In genomic region chr12:80839631-80840030, GRCm38 (mm10) we compare ENCODE assay signal across 29 mouse cellular contexts. TPM values are rescaled to one million over a fixed set of nuclear protein-coding genes. Genes with fewer than 3 reads are reported as not detected.
DNase-seq lines count a peak whose midpoint lies in the region; ATAC-seq and TF ChIP-seq lines count a peak whose summit lies in the region.
"Had no signal": no experiment of that assay in that cellular context is flagged by ENCODE, and none has a peak within 500 bp of the region (broad histone marks: within the 10 kb centered on the region; RNA-seq: fewer than 3 reads in every experiment).

No protein-coding gene starts in this region.

- no peaks in the 10 kb centered on the region for H3K27me3 ChIP-seq in CH12.LX (replicated peaks)
- no peaks in the 10 kb centered on the region for H3K27me3 ChIP-seq in stomach, postnatal 0 days (ENCODE audit: control insufficient read depth, insufficient read depth, low read length)
- H3K27me3 ChIP-seq: embryonic facial prominence, embryonic 13.5 days; forebrain, embryonic 13.5 days; heart, embryonic 12.5 days; hindbrain, embryonic 15.5 days; intestine, embryonic 15.5 days; limb, embryonic 12.5 days; midbrain, embryonic 15.5 days had no signal

- no peak for TF ChIP-seq EP300 in CH12.LX (IDR thresholded peaks at IDR 0.05; ENCODE audit: low read length)
- no peak for TF ChIP-seq EP300 in stomach, postnatal 0 days (optimal IDR thresholded peaks at IDR 0.05)

- TF ChIP-seq CTCF in layer of hippocampus, adult 2 months (conservative IDR thresholded peaks at IDR 0.05), result no peak
- no peak for TF ChIP-seq CTCF in CH12.LX (conservative IDR thresholded peaks at IDR 0.05 in 1 of 2, IDR thresholded peaks at IDR 0.05 in 1 of 2; ENCODE audit: low read depth in 2 of 2, low read length in 2 of 2)
- no peak for TF ChIP-seq CTCF in stomach, postnatal 0 days (IDR thresholded peaks at IDR 0.05; ENCODE audit: low read depth)

- DNase-seq in layer of hippocampus, adult 2 months (ENCODE audit: low spot score in 2 of 2), result no peak
- no peak for DNase-seq in layer of hippocampus, adult 9-11 months
- peak; percentile 35 for DNase-seq in CH12.LX (ENCODE audit: extremely low read depth)
- no peak for DNase-seq in stomach, postnatal 0 days (ENCODE audit: low spot score)
- no peak for DNase-seq in gastrocnemius, adult 18-20 months (ENCODE audit: low spot score)
- DNase-seq: adrenal gland, postnatal 36 days; cerebellum, adult 9-10 months; gastrocnemius, postnatal 25 days; heart, adult 18-20 months; kidney, adult 8-10 months; kidney, postnatal 10 days; lung, postnatal 36 days; right cerebral cortex, postnatal 25 days; spleen, adult 18-20 months; thymus, adult 2 months; thymus, postnatal 4 days had no signal

- peaks cover 0 to 13% of the 10 kb centered on the region in 2 experiments for H3K36me3 ChIP-seq in CH12.LX (replicated peaks in 1 of 2; ENCODE audit: control insufficient read depth in 1 of 2, insufficient read depth in 1 of 2, low read length in 1 of 2)
- no peaks in the 10 kb centered on the region for H3K36me3 ChIP-seq in stomach, postnatal 0 days (ENCODE audit: control insufficient read depth, insufficient read depth, low read length)
- H3K36me3 ChIP-seq: embryonic facial prominence, embryonic 13.5 days; heart, embryonic 12.5 days; hindbrain, embryonic 15.5 days; intestine, embryonic 15.5 days; limb, embryonic 12.5 days; midbrain, embryonic 10.5 days; midbrain, embryonic 15.5 days had no signal

- in situ Hi-C loops in CH12.LX (cut with MboI; ENCODE audit: low pct_ligation_motif_present, low pct_unique_long_range_greater_than_20kb, low sequenced_read_pairs), result no loop called here

- dilution Hi-C loops in CH12.LX (cut with MboI; ENCODE audit: extremely low pct_ligation_motif_present, extremely low pct_unique_long_range_greater_than_20kb, low sequenced_read_pairs), result no loop called here

- peaks cover 9 to 43% of the 10 kb centered on the region in 2 experiments; a peak in 3 of 4 replicates for H3K4me1 ChIP-seq in CH12.LX (ENCODE audit: control insufficient read depth in 1 of 2, insufficient read depth in 2 of 2)
- H3K4me1 ChIP-seq in stomach, postnatal 0 days (replicated peaks; ENCODE audit: control insufficient read depth, insufficient read depth), result peaks cover 7% of the 10 kb centered on the region
- H3K4me1 ChIP-seq: midbrain, embryonic 15.5 days had no signal

- peak overlapping the region; percentile 46 for H3K27ac ChIP-seq in layer of hippocampus, adult 2 months
- H3K27ac ChIP-seq in CH12.LX (ENCODE audit: insufficient read depth, low read depth), result no peak overlapping the region
- no peak overlapping the region for H3K27ac ChIP-seq in stomach, postnatal 0 days (replicated peaks)
- H3K27ac ChIP-seq: embryonic facial prominence, embryonic 13.5 days; forebrain, embryonic 13.5 days; hindbrain, embryonic 15.5 days; intestine, embryonic 15.5 days; left cerebral cortex, adult 2 months; limb, embryonic 12.5 days; midbrain, embryonic 10.5 days; midbrain, embryonic 15.5 days had no signal

- H3K4me3 ChIP-seq in layer of hippocampus, adult 2 months, result no peak overlapping the region
- no peak overlapping the region for H3K4me3 ChIP-seq in CH12.LX (replicated peaks in 1 of 3; ENCODE audit: low read depth in 2 of 3, low read length in 2 of 3, poor library complexity in 1 of 3)
- no peak overlapping the region for H3K4me3 ChIP-seq in stomach, postnatal 0 days (ENCODE audit: low read depth, low read length)
- H3K4me3 ChIP-seq: embryonic facial prominence, embryonic 13.5 days; erythroblast, embryonic 14.5 days; forebrain, embryonic 13.5 days; heart, embryonic 12.5 days; hindbrain, embryonic 15.5 days; intestine, embryonic 15.5 days; left cerebral cortex, adult 2 months; limb, embryonic 12.5 days; midbrain, embryonic 10.5 days; midbrain, embryonic 15.5 days had no signal

- no peak for TF ChIP-seq POLR2A in CH12.LX (IDR thresholded peaks at IDR 0.05; ENCODE audit: low read depth, low read length)

- peak; percentile 56 for ATAC-seq in granulocyte monocyte progenitor cell, adult 5-6 weeks (replicated peaks; ENCODE audit: poor library complexity, severe bottlenecking)
- peak; percentile 54 for ATAC-seq in monocyte, adult 5-6 weeks (replicated peaks; ENCODE audit: insufficient number of reproducible peaks, low FRiP score, low TSS enrichment, poor library complexity, severe bottlenecking)
- ATAC-seq in stomach, postnatal 0 days (ENCODE audit: low FRiP score, low TSS enrichment), result no peak
- no peak for ATAC-seq in megakaryocyte-erythroid progenitor cell, adult 5-6 weeks (replicated peaks; ENCODE audit: low FRiP score, low TSS enrichment, poor library complexity, severe bottlenecking)
- ATAC-seq: forebrain, embryonic 13.5 days; intestine, embryonic 15.5 days; midbrain, embryonic 15.5 days had no signal

- H3K79me2 ChIP-seq in CH12.LX (replicated peaks; ENCODE audit: control insufficient read depth, extremely low read depth, insufficient read depth, poor library complexity, severe bottlenecking), result peaks cover 5% of the 10 kb centered on the region; the same call in 1 of the 2 replicates

- H3K4me2 ChIP-seq in CH12.LX (ENCODE audit: insufficient read depth, low read depth, poor library complexity, severe bottlenecking), result no peak overlapping the region
- H3K4me2 ChIP-seq in stomach, postnatal 0 days (replicated peaks; ENCODE audit: low read depth), result no peak overlapping the region
- H3K4me2 ChIP-seq: embryonic facial prominence, embryonic 13.5 days; forebrain, embryonic 13.5 days; heart, embryonic 12.5 days; hindbrain, embryonic 15.5 days; intestine, embryonic 15.5 days; limb, embryonic 12.5 days; midbrain, embryonic 15.5 days had no signal

- 52% methylated on average over 2 of the region's 2 CpGs for WGBS in stomach, postnatal 0 days

- H3K9ac ChIP-seq in CH12.LX (ENCODE audit: insufficient read depth, low read depth), result no peak overlapping the region
- no peak overlapping the region for H3K9ac ChIP-seq in stomach, postnatal 0 days (ENCODE audit: low read length)
- H3K9ac ChIP-seq: embryonic facial prominence, embryonic 13.5 days; forebrain, embryonic 13.5 days; heart, embryonic 12.5 days; hindbrain, embryonic 15.5 days; intestine, embryonic 15.5 days; limb, embryonic 12.5 days; midbrain, embryonic 15.5 days had no signal

- TF ChIP-seq RAD21 in CH12.LX (IDR thresholded peaks at IDR 0.05; ENCODE audit: low read depth, low read length), result no peak

- H3K9me3 ChIP-seq in CH12.LX (replicated peaks; ENCODE audit: low read length), result no peaks in the 10 kb centered on the region
- no peaks in the 10 kb centered on the region for H3K9me3 ChIP-seq in stomach, postnatal 0 days (ENCODE audit: control insufficient read depth, low read length)
- H3K9me3 ChIP-seq: embryonic facial prominence, embryonic 13.5 days; forebrain, embryonic 13.5 days; heart, embryonic 12.5 days; hindbrain, embryonic 15.5 days; intestine, embryonic 15.5 days; limb, embryonic 12.5 days; midbrain, embryonic 10.5 days; midbrain, embryonic 15.5 days had no signal

TF ChIP-seq in CH12.LX, 34 proteins besides CTCF, POLR2A, EP300 and RAD21:
- TF ChIP-seq ZNF384 (IDR thresholded peaks at IDR 0.05; ENCODE audit: low read depth, low read length) (peak; percentile 92), IRF4 (IDR thresholded peaks at IDR 0.05; ENCODE audit: low read depth, low read length) (no peak)

RNA-seq across cellular contexts. Expression of gene Susd6, which starts 49.3 kb away (rescaled TPM):
- total RNA-seq in layer of hippocampus, adult 2 months (2021), result 10 to 100 TPM; 71.6 to 72.1 TPM
- total RNA-seq in CH12.LX (2012; rRNA removed) (6.4 and 8.7 TPM in 2 replicates), CH12.LX (2014; rRNA removed) (5.6 and 7.8 TPM in 2 replicates)
- 9.5 and 11.0 TPM in 2 replicates for polyA plus RNA-seq in CH12.LX (2012; ENCODE audit: insufficient read length, low read depth)
- 21.7 and 22.0 TPM in 2 replicates for total RNA-seq in granulocyte monocyte progenitor cell, adult 5-6 weeks (2014; fragmentation: Nextera tagmentation)
- 14.0 and 16.4 TPM in 2 replicates for total RNA-seq in granulocyte monocyte progenitor cell, adult 5-6 weeks (2017)
- total RNA-seq in monocyte, adult 5-6 weeks (2017), result 49.0 to 81.1 TPM (median 52.5 TPM) in 3 replicates
- 12.3 and 12.9 TPM in 2 replicates for polyA plus RNA-seq in stomach, postnatal 0 days (2015; fragmentation: Nextera tagmentation; extraction: Ambion mirVana)
- total RNA-seq in gastrocnemius, adult 18-20 months (2021), result 10 to 100 TPM; 39.3 to 43.9 TPM
- total RNA-seq in megakaryocyte-erythroid progenitor cell, adult 5-6 weeks (2014; fragmentation: Nextera tagmentation), result 26.0 and 27.0 TPM in 2 replicates
- 17.3 and 26.4 TPM in 2 replicates for total RNA-seq in megakaryocyte-erythroid progenitor cell, adult 5-6 weeks (2017)

Comparison
In these comparisons a context has a peak if more than half of its experiments do, and no peak if none do; other contexts are left out.
1. ATAC-seq: peak in granulocyte monocyte progenitor cell, adult 5-6 weeks (single experiment) and monocyte, adult 5-6 weeks (single experiment); none in stomach, postnatal 0 days (single experiment) and megakaryocyte-erythroid progenitor cell, adult 5-6 weeks (single experiment).